Mouse (Mus musculus): Measurements from ENCODE around the gene 2410131K14Rik.

Gene 2410131K14Rik

GRCm38 (mm10) chr5:118262418-118262817 is 17.4 kb downstream of the 2410131K14Rik start:
- DNase-seq, result no peak

GRCm38 (mm10) chr5:118264279-118264678 is 19.3 kb downstream of the 2410131K14Rik start:
- no peak for DNase-seq

DNA sequence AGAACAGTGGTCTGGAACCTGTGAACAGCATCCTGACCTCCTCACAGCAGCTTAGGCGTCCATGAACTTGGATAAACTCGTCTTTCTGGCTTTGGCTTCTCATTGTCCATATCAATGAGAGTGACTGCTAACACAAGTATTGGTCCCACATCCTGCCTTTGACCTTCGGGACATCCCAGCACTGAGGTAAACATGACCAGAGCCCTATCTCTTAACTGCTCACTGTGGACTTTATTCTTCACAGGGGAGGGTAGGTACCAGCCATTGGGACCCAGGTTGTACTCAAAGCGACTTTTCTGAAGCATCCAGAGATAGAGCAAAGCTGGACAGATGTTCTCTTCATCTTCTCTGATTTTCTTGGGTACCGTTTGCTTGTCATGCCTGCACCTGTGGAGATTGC is 20.3 kb downstream of the 2410131K14Rik start:
- no peak for DNase-seq

DNA sequence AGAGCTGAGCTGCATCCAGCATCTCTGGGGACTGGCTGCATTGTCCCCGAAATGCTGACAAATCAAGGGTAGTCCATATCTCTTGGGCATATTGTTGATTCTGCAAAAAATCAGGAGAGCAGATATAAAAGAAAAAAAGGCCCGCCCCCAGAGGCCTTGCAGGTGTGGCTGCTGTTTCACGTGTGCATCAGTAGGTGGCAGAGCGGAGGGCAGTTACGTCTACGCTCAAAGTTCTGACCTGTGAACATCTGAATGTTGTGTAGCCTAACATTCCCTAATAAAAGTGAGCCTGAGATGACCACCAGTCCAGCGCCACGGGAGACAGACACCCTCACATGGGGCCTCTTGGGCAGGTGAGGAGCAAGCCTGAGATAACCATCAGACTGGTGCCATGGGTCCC is 21.3 kb downstream of the 2410131K14Rik start:
- DNase-seq, result no peak

GRCm38 (mm10) chr5:118268987-118269386 is 24.0 kb downstream of the 2410131K14Rik start:
- peak; percentile 77 for DNase-seq

DNA sequence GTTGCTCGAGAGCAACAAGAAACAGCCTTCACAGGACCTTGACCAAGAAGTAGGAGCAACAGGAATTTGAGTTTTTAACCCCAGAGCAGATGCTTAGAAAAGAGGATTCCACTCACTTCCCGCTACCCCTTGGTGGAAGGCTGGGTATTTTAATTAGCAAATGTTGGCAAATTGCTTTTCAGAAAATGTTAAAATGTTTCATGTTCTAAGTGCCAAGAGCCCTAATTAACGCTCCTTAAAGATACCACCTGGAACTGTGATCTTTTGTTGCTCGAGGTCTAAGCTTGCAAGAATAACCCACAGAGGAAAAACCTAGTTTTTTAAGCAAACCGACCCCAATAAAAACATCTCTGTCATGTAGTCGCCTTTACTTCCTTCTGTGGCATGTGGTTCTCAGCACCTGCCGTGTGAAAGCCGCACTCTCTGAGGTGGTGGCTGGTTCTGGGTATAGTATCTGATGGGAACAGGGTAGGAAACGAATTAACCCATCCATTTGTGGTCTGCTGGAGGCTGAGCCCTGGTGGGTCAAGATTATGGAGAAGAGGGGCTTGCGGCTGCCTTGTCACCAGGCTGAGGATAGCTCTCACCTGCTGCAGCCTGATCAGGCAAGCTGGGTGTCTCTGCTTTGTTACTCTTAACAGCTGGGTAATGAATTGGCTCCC is 26.6 kb downstream of the 2410131K14Rik start:
- no peak for DNase-seq

- DNase-seq, result no peak
Measured at GRCm38 (mm10) chr5:118273446-118273845, 28.4 kb downstream of the 2410131K14Rik start.

- DNase-seq, result no peak
Measured at GRCm38 (mm10) chr5:118274546-118274945, 29.5 kb downstream of the 2410131K14Rik start.

DNA sequence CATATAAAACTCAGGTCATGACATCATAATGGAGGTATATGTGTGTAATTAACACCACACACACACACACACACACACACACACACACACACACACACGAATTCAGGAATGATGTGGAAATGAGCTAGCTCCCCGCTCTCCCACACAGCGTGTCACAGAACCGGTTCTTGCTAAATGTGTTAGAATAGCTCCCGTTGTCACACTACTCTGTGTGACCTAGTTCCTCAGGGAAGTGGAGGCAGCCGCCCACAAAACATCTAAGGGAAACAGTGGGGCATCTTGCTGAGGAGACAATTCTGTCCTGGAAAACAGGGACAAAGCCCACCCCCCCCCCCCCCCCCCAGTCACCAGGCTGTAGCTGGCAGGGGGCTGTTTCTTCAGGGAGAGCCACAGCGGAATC is 31.3 kb downstream of the 2410131K14Rik start:
- no peak for DNase-seq

DNA sequence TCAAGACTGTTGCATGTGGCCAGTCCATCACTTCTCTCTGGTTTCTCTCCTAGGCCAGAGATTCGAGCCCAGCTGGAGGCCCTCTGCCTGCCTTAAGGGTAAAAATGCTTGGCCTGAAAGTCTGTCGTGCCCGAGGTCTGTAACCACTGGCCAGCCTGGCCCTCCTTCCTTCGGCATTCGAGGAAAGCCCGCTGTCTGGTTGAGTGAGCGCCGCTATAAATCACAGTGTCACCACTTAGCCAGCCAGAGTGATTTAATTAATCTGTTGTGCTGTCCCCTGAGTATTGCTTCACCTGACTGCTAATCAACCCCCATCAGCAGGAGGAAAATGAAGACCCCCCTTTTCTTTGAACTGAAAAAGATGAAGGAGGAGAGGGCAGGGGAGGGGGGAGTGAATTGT is 31.7 kb downstream of the 2410131K14Rik start:
- no peak for DNase-seq

DNA sequence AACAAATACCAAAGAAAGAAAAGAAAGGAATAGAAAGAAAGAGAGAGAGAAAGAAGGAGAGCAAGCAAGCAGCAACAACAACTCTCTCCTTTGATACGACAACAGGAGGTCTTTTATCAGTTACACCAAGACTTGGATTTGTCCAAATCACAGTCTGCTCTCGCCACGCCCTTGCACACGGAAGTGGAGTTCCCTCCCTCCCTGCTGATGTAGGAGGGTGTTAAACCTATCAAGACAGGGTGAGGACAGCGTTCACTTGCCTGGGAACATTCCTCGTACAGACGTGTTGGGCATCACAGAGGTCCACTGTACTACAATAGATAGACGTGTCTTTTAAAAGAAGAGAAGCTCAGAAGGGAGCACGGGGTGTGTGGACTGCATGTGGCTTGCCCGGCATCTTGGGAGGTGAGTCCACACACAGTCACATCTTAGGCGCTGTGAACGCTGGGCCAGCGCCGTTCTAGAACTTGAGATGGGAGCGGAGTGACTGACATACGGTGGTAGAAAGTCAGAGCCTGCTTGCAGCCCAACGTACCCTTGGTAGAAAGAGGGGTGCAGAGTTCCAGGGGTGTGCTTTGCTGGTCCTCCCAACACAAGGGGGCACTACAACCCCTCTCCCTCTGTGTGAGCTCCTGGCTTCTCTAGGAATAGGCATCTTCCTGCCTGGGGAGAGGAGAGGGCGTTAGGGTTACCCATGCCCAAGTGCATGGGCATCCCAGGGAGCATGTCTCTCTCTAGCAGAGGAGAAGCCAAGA is 32.9 kb downstream of the 2410131K14Rik start:
- no peak for DNase-seq

GRCm38 (mm10) chr5:118291453-118291852 is 46.4 kb downstream of the 2410131K14Rik start:
- DNase-seq, result no peak

DNA sequence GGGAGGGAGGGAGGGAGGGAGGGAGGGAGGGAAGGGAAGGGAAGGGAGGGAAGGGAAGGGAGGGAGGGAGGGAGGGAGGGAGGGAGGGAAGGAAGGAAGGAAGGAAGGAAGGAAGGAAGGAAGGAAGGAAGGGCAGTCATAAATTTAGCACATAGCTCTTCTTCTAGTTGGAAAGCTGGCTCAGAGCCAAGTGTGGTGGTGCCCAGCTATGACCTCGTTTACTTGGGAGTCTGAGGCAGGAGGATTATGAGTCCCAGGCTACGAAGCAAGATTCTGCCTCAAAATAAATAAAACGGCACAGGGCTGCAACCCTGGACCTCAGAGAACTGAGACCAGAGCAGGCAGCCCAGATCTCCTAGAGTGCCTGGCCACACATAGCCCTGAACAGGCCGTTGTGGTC is 47.4 kb downstream of the 2410131K14Rik start:
- no peak for DNase-seq

- DNase-seq, result peak; percentile 78
Measured at GRCm38 (mm10) chr5:118294086-118294864, 49.2 kb downstream of the 2410131K14Rik start.

- no peak for DNase-seq
Measured at GRCm38 (mm10) chr5:118294865-118295258, 49.8 kb downstream of the 2410131K14Rik start.

DNA sequence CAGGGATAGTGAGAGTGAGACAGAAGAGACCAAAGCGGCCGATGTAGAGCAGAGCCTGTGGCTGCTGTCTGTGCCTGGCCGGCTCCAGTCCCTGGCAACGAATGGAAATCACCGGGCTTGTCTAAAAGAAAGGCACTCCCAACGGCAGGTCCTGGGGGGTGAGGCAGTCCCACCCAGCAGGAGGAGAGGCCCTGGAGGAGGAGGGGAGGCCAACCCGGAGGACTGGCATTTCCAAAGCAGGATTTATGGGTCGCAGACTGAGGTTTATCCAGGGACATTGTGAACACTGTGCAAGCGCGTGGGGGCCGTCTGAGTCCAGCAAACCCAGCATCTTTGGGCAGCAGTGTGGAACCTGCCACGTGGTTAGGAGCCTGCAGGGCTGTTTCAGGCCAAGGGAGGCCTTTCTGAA is 52.3 kb downstream of the 2410131K14Rik start:
- DNase-seq, result no peak

GRCm38 (mm10) chr5:118299720-118300400 is 54.8 kb downstream of the 2410131K14Rik start:
- no peak for DNase-seq

DNA sequence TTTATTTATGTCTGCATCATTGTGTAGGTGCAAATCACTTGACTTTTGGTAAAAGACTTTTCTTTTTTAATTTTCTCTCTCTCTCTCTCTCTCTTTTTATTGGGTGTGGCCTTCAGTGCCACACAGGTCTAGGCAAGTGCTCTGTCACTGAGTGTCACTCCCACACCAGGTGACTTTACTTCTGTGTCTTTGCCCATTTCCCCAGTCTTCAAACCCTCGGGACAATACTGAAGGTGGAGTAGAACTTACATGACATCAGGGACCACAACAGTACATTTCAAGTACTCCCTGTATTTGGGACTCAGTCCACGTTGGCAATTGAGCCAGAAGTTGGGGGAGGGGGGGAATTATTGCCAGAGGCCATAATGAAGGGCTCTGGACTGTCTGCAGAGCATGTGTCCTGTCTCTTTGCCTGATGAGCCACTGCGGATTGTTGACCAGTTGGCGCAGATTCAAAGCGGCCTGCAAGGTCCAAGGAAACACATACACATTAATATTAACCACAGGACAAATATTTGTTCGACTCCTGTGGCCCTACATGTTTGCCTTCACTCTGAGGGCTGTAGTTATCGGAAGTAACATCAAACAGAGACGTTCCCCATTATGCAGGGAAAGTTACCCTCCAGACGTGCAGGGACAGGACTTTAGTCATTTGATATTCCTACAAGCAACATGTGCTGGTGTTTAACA is 57.6 kb downstream of the 2410131K14Rik start:
- no peak for DNase-seq

GRCm38 (mm10) chr5:118304970-118305618 is 60.1 kb downstream of the 2410131K14Rik start:
- DNase-seq, result no peak

- DNase-seq, result no peak
Measured at GRCm38 (mm10) chr5:118310389-118310788, 65.4 kb downstream of the 2410131K14Rik start.

GRCm38 (mm10) chr5:118311251-118311650 is 66.2 kb downstream of the 2410131K14Rik start:
- DNase-seq, result no peak

- DNase-seq, result no peak
Measured at GRCm38 (mm10) chr5:118313766-118314165, 68.7 kb downstream of the 2410131K14Rik start.
